Mouse (Mus musculus) forebrain, embryonic 15.5 days (tissue): Measurements from ENCODE around the gene Mob3c. TPM values are rescaled to one million over a fixed set of nuclear protein-coding genes. Genes with fewer than 3 reads are reported as not detected.

Source experiments
- ATAC-seq: fragments of 200-750 bp; cut with Nextera tagmentation; replicated peaks from 2 replicates; pipeline ENCODE4 v1.8.0; 2017; ENCODE audit warnings: mild to moderate bottlenecking, moderate TSS enrichment, moderate library complexity
- H3K27ac ChIP-seq: fragments of 300-500 bp; sonication (generic); replicated peaks from 2 replicates; pipeline ENCODE4 v1.5.1; 2015; ENCODE audit warnings: mild to moderate bottlenecking, inconsistent platforms
- H3K27me3 ChIP-seq: fragments of 300-500 bp; sonication (generic); 2 replicates; pipeline ENCODE4 v1.6.1; 2015; ENCODE audit warnings: inconsistent platforms
- H3K36me3 ChIP-seq: fragments of 300-500 bp; sonication (generic); 2 replicates; pipeline ENCODE4 v1.6.1; 2015; ENCODE audit warnings: mild to moderate bottlenecking, inconsistent platforms
- H3K4me1 ChIP-seq: fragments of 300-500 bp; sonication (generic); 2 replicates; pipeline ENCODE4 v1.6.1; 2015; ENCODE audit warnings: inconsistent platforms
- H3K4me2 ChIP-seq: fragments of 300-500 bp; sonication (generic); replicated peaks from 2 replicates; pipeline ENCODE4 v1.6.1; 2015; ENCODE audit warnings: mild to moderate bottlenecking, inconsistent platforms
- H3K4me3 ChIP-seq: fragments of 300-500 bp; sonication (generic); 2 replicates; pipeline ENCODE4 v1.5.1; 2015; ENCODE audit warnings: mild to moderate bottlenecking, inconsistent platforms
- H3K9ac ChIP-seq: fragments of 300-500 bp; sonication (generic); replicated peaks from 2 replicates; pipeline ENCODE4 v1.6.1; 2015; ENCODE audit warnings: mild to moderate bottlenecking, inconsistent platforms
- H3K9me3 ChIP-seq: fragments of 300-500 bp; sonication (generic); 2 replicates; pipeline ENCODE4 v1.6.1; 2016; ENCODE audit warnings: inconsistent platforms
- WGBS: fragments of 180-500 bp; shearing (Covaris S2); methylation state at CpG from one replicate; pipeline ENCODE4 v1.1.7; 2015; ENCODE audit warnings: mixed read lengths; 5-methylcytosine and 5-hydroxymethylcytosine counted together
- polyA plus RNA-seq: library from polyadenylated mRNA; unstranded; fragments of >200 nt; fragmentation: Nextera tagmentation; extraction: Ambion mirVana; gene quantifications from 2 replicates; pipeline ENCODE4 v1.2.1, GENCODE M21; 2015

The Mob3c gene
- polyA plus RNA-seq, 1 experiment from 2014 or later, result 5.9 TPM

DNA sequence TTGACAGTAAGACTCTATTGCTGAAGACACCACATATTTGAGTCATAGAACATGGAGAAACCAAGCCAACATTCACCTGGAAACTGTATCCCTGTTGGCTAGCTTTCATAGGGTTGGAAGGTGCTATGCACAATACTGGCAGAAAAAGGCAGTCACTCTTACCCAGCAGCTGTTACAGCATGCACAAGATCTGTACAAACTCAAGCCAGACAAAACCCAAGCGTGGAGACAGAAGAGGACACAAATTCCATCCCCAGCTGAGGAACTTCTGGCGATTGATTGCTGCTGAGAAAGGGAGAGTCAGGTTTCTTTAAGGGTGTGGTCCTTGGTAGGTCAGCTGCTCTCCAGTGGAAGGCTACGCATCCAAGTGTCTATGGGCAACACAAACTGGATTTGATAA is 7.7 kb upstream of the Mob3c start:
- no peak overlapping the region for H3K9ac ChIP-seq
- H3K9me3 ChIP-seq, result no peaks in the 10 kb centered on the region
- no peak overlapping the region for H3K27ac ChIP-seq
- H3K4me2 ChIP-seq, result no peak overlapping the region
- no peaks in the 10 kb centered on the region for H3K27me3 ChIP-seq
- ATAC-seq, result no peak
- H3K4me3 ChIP-seq, result no peak overlapping the region
- 0 out of 2 replicates have a peak, but pooled peaks cover 2% of the 10 kb centered on the region for H3K36me3 ChIP-seq
- no peaks in the 10 kb centered on the region for H3K4me1 ChIP-seq
- WGBS, result 82% methylated on average over 3 of the region's 3 CpGs

DNA sequence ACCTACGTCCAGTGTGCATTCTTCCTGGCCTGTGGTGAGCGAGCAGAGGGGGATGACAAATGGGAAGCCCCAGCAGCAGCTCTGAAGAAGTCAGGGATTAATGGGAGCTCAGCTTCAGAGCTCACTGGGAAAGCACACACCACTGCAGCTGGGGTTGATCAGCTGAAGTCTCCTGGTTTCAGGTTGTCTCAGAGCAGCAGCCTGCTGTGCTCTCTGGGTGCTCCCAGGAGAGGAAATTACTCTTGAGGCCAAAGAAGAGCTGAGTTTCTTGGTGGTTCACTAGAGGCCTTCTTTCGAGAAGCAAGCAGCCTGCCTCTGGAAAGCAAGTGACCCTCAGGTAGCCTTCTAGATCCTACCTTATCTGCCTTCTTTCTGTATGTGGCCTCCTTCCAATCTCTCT is 6.9 kb upstream of the Mob3c start:
- no peaks in the 10 kb centered on the region for H3K9me3 ChIP-seq
- WGBS, result 78% methylated on average over 3 of the region's 3 CpGs
- H3K36me3 ChIP-seq, result no peaks in the 10 kb centered on the region
- no peak overlapping the region for H3K9ac ChIP-seq
- no peaks in the 10 kb centered on the region for H3K27me3 ChIP-seq
- no peak overlapping the region for H3K27ac ChIP-seq
- H3K4me1 ChIP-seq, result no peaks in the 10 kb centered on the region
- no peak overlapping the region for H3K4me2 ChIP-seq
- no peak overlapping the region for H3K4me3 ChIP-seq
- no peak for ATAC-seq

DNA sequence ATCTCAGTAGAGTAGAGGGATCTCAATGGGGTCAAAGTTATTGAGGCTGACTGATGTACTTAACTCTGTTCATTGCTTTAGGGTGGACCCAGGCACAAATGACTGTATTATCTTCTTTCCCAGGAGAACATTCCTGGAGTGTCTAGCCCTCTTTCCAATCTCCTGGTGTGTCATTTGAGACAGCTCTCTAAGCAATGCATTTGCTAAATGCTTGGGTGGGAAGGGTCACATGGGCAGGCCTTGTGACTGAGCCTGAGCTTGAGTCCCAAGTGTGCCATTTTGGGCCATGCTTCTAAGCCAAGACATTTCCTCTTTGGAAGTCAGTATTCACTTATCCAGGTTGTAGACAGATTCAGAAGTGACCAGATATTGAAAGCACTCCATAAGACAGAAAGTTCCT is 6.5 kb upstream of the Mob3c start:
- ATAC-seq, result no peak
- no peaks in the 10 kb centered on the region for H3K4me1 ChIP-seq
- H3K27me3 ChIP-seq, result no peaks in the 10 kb centered on the region
- H3K4me3 ChIP-seq, result no peak overlapping the region
- H3K9ac ChIP-seq, result no peak overlapping the region
- H3K27ac ChIP-seq, result no peak overlapping the region
- no peaks in the 10 kb centered on the region for H3K36me3 ChIP-seq
- no peaks in the 10 kb centered on the region for H3K9me3 ChIP-seq
- H3K4me2 ChIP-seq, result no peak overlapping the region

DNA sequence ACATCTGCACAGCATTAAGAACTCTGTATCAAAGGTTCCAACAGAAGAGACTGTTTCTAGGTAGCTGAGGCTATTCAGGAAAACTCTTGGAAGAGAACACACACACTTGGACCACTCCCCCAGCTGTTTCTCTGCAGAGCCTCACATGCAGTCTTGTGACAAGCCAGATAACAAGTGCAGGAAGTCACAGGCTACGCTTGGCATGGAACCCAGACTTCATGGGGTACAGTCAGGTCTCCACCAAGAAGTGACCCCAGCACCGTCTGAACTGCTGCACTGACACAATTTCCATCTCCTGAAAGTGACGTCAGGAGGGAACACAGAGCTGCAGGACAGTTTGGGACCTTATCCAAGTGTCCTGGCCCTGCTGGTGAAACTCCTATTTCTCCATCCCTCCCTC is 6.0 kb upstream of the Mob3c start:
- no peaks in the 10 kb centered on the region for H3K4me1 ChIP-seq
- H3K27me3 ChIP-seq, result no peaks in the 10 kb centered on the region
- H3K4me2 ChIP-seq, result no peak overlapping the region
- no peak for ATAC-seq
- H3K4me3 ChIP-seq, result no peak overlapping the region
- H3K9ac ChIP-seq, result no peak overlapping the region
- WGBS, result 71% methylated on average over 3 of the region's 3 CpGs
- H3K9me3 ChIP-seq, result no peaks in the 10 kb centered on the region
- H3K36me3 ChIP-seq, result no peaks in the 10 kb centered on the region
- H3K27ac ChIP-seq, result no peak overlapping the region

DNA sequence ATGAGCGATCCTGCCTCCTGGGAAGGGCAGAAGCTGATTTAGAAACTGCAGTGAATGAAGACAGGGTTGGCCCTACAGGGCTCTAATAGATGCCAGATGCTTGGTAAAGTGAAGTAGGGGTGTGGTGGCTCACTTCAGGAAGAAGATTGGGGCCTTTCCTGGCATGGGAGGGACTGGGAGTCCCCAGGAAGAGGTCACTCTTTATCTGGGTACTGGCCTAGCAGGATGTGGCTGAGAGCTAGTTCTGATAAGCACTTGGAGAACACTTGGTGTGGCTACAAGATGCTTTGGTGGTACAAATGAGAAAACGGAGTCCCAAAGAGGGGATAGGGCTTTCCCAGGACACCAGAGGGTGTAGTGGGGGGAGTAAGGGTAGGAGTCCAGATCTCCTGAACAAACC is 3.7 kb upstream of the Mob3c start:
- no peak for ATAC-seq
- H3K9me3 ChIP-seq, result no peaks in the 10 kb centered on the region
- peaks cover 13% of the 10 kb centered on the region for H3K4me1 ChIP-seq
- no peak overlapping the region for H3K27ac ChIP-seq
- H3K9ac ChIP-seq, result no peak overlapping the region
- no peaks in the 10 kb centered on the region for H3K36me3 ChIP-seq
- H3K4me3 ChIP-seq, result no peak overlapping the region
- 78% methylated on average over 2 of the region's 2 CpGs for WGBS
- no peak overlapping the region for H3K4me2 ChIP-seq
- H3K27me3 ChIP-seq, result no peaks in the 10 kb centered on the region

DNA sequence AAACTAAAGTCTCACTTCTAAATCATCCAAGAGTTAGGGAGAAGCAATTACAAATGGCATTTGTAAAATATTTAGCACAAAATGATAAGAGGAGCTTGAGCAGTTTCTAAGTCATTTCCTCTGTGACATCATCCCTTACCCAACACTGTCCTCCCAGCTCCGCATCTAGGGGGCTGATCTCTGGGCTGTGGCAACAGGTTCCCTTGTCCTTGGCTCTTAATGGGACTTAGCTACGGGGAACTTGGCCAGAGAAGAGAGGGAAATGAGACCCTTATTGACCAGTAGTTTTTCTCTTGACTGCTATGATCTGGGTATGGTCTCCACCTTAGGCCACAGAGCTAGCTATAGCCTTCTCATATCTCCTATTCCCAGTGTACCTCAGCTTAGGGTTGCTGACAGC is 2.6 kb upstream of the Mob3c start:
- no peak for ATAC-seq
- Histone ChIP-seq H3K9me3 (no peaks in the 10 kb centered on the region), H3K4me2 (no peak overlapping the region), H3K4me1 (peaks cover 13% of the 10 kb centered on the region), H3K36me3 (no peaks in the 10 kb centered on the region), H3K9ac (no peak overlapping the region), H3K4me3 (no peak overlapping the region), H3K27me3 (no peaks in the 10 kb centered on the region), H3K27ac (no peak overlapping the region)
- WGBS, result 81% methylated on average over 2 of the region's 2 CpGs

DNA sequence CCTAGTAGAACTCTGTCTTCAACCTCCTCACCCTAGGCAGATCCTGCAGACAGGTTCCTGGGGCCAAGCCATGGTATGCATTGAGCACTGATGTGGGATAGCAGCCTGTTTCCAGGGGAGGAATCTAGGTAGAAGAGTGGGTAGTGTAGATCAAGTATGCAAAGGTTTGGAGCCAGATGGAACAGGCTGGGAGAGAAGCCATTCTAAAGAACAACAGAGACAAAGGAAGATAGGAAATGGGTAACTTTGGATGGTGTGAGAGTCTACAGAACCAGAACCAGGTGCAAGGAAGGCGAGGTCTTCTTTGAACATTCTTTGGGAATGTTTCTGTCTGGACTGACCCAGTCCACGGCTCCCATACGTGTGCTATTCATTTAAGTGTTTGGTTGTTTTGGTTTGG is 826 bp upstream of the Mob3c start:
- no peaks in the 10 kb centered on the region for H3K27me3 ChIP-seq
- H3K4me3 ChIP-seq, result no peak overlapping the region; the same call in 1 of the 2 replicates
- WGBS, result 69% methylated on average over 3 of the region's 3 CpGs
- H3K27ac ChIP-seq, result no peak overlapping the region
- H3K4me1 ChIP-seq, result peaks cover 13% of the 10 kb centered on the region
- no peak overlapping the region for H3K9ac ChIP-seq
- H3K36me3 ChIP-seq, result no peaks in the 10 kb centered on the region
- peak overlapping the region; percentile 90 for H3K4me2 ChIP-seq
- no peaks in the 10 kb centered on the region for H3K9me3 ChIP-seq
- ATAC-seq, result no peak

DNA sequence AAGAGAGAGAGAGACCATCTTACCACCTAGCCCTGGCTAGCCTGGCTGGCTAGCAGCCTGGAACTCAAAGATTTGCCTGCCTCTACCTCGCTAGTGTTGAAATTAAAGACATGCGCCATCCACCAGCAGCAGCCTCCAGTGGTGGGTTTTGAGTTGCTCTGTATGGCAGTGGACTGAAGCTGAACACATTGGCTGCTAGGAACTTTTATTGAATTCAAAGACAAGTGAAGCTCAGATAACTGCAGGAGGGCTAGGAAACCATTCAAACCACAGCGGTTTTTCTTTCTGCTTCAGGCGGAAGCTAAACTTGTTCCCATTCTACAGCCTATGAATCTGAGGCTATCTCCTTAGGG is 381 bp upstream of the Mob3c start:
- no peaks in the 10 kb centered on the region for H3K9me3 ChIP-seq
- no peaks in the 10 kb centered on the region for H3K27me3 ChIP-seq
- H3K4me1 ChIP-seq, result peaks cover 13% of the 10 kb centered on the region
- WGBS, result 3% methylated on average over 4 of the region's 4 CpGs
- peak overlapping the region; percentile 68 for H3K4me3 ChIP-seq
- ATAC-seq, result peak; percentile 18; the same call in 1 of the 2 replicates
- H3K27ac ChIP-seq, result peak overlapping the region; percentile 38; the same call in 1 of the 2 replicates
- H3K36me3 ChIP-seq, result no peaks in the 10 kb centered on the region
- peak overlapping the region; percentile 63 for H3K9ac ChIP-seq
- peak overlapping the region; percentile 90 for H3K4me2 ChIP-seq

DNA sequence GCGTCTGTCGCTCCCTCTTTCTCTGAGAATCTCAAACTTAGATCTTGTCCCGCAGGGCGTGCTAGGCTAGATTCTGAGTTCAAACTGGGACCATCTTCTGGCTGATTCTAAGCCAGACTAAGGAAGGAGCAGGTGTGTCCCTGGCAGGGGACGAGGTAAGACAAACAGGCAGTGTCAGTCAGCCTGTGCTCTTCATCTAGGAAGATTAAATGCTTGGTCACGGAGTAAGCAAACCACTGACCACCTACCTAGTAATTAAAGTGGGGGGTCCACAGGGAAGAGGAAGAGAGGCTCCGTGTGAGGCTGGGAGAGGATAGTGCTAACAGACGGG is 645 bp downstream of the Mob3c start:
- Histone ChIP-seq H3K9ac (peak overlapping the region; percentile 63), H3K9me3 (no peaks in the 10 kb centered on the region), H3K4me1 (peaks cover 13% of the 10 kb centered on the region), H3K4me3 (peak overlapping the region; percentile 68), H3K27me3 (no peaks in the 10 kb centered on the region), H3K36me3 (no peaks in the 10 kb centered on the region), H3K27ac (no peak overlapping the region), H3K4me2 (peak overlapping the region; percentile 90)
- no peak; the same call in none of the 2 replicates for ATAC-seq
- WGBS, result 5% methylated on average over 8 of the region's 8 CpGs

DNA sequence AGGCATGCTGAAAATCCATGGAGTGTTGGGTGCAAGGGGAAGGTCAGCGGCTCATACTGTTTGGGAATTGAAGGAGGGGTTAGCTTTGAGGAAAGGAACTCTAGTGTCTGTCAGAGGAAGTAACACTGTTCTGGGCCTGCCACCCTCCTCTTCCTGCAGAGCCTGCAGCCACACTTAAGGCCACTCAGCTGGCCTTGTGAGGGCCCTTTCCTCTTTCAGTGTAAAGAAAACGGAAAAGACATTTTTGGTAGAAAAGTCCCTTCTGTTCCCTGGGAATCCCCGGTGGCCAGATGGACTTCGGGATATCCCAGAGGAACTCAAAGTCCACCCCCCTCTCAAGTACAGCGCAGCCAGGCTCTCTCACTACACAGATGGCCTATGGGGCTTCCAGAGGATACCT is 2.6 kb downstream of the Mob3c start:
- Histone ChIP-seq H3K4me1 (peaks cover 13% of the 10 kb centered on the region), H3K36me3 (no peaks in the 10 kb centered on the region), H3K9ac (no peak overlapping the region), H3K4me3 (no peak overlapping the region), H3K27me3 (no peaks in the 10 kb centered on the region), H3K4me2 (no peak overlapping the region), H3K27ac (no peak overlapping the region), H3K9me3 (no peaks in the 10 kb centered on the region)
- WGBS, result 87% methylated on average over 5 of the region's 5 CpGs
- ATAC-seq, result no peak

DNA sequence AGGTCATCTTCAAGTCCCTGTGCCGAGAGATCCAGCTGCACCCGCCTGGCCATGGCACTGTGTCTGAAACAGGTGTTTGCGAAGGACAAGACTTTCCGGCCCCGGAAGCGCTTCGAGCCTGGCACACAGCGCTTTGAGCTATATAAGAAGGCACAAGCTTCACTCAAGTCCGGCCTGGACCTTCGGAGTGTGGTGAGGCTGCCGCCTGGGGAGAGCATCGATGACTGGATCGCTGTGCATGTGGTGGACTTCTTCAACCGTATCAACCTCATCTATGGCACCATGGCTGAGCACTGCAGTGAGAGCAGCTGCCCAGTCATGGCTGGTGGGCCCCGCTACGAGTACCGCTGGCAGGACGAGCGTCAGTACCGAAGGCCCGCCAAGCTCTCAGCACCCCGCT is 3.3 kb downstream of the Mob3c start:
- no peak overlapping the region for H3K4me2 ChIP-seq
- no peak overlapping the region for H3K27ac ChIP-seq
- H3K9ac ChIP-seq, result no peak overlapping the region
- no peaks in the 10 kb centered on the region for H3K36me3 ChIP-seq
- peaks cover 13% of the 10 kb centered on the region for H3K4me1 ChIP-seq
- H3K9me3 ChIP-seq, result no peaks in the 10 kb centered on the region
- no peak for ATAC-seq
- no peaks in the 10 kb centered on the region for H3K27me3 ChIP-seq
- WGBS, result 95% methylated on average over 22 of the region's 22 CpGs
- no peak overlapping the region for H3K4me3 ChIP-seq

DNA sequence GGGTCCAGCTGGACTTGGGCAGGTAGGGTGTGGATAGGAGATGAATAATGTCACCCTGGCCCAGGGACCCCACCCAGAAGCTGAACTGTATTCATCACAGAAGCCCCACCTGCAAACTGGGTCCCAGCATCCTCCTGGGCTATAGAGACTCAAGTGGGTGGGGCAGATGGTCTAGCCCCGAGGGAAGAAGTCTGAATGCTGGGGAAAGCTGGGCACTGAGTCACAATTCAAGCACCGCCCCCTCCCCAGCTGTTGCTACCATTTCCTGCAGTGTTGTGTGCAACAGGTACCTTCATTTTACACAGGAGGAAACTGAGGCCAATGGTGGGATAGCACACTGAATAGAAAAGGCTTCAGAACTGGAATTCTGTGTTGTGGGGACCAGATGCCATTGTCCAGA is 4.1 kb downstream of the Mob3c start:
- Histone ChIP-seq H3K9ac (no peak overlapping the region), H3K9me3 (no peaks in the 10 kb centered on the region), H3K4me2 (no peak overlapping the region), H3K27ac (no peak overlapping the region), H3K36me3 (no peaks in the 10 kb centered on the region), H3K4me1 (peaks cover 13% of the 10 kb centered on the region), H3K27me3 (no peaks in the 10 kb centered on the region), H3K4me3 (no peak overlapping the region)
- WGBS, result 54% methylated on average over 2 of the region's 2 CpGs
- ATAC-seq, result no peak

DNA sequence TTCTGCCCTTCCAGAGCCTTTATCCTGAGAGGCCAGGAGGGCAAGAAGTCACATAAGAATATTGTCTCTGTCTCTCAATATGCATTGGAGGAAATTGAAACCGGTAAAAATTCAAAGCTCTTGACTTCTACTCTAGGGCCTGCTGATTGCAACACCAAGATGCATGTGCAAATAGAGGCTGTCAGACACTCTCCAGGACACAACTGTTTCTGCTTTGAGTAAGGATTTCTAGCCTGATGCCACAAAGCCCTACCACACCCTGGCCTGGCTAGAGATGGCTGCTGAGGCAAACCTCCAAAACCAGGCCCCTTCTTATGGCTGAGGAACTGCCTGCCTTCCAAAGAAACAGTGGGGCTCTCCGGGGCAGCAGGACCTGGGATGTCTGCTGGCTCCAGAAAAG is 7.7 kb downstream of the Mob3c start:
- no peak overlapping the region for H3K4me2 ChIP-seq
- no peak overlapping the region for H3K27ac ChIP-seq
- no peaks in the 10 kb centered on the region for H3K27me3 ChIP-seq
- H3K36me3 ChIP-seq, result no peaks in the 10 kb centered on the region
- no peaks in the 10 kb centered on the region for H3K9me3 ChIP-seq
- 82% methylated on average over 2 of the region's 2 CpGs for WGBS
- ATAC-seq, result no peak
- no peak overlapping the region for H3K4me3 ChIP-seq
- no peak overlapping the region for H3K9ac ChIP-seq
- H3K4me1 ChIP-seq, result peaks cover 12% of the 10 kb centered on the region
